Mouse (Mus musculus) E14TG2a.4 (cell line): ENCODE results near the gene Zfp526.

Experiments
- CTCF ChIP-seq: conservative IDR thresholded peaks from 2 replicates; pipeline ENCODE4 v1.5.1; 2014; ENCODE audit warnings: low read length
- NANOG ChIP-seq: IDR thresholded peaks from 2 replicates; pipeline ENCODE4 v1.6.1; 2014; ENCODE audit warnings: borderline replicate concordance, low read length, mixed read lengths
- POU5F1 ChIP-seq: IDR thresholded peaks from 2 replicates; pipeline ENCODE4 v1.6.1; 2014; ENCODE audit warnings: low read length, borderline replicate concordance

DNA sequence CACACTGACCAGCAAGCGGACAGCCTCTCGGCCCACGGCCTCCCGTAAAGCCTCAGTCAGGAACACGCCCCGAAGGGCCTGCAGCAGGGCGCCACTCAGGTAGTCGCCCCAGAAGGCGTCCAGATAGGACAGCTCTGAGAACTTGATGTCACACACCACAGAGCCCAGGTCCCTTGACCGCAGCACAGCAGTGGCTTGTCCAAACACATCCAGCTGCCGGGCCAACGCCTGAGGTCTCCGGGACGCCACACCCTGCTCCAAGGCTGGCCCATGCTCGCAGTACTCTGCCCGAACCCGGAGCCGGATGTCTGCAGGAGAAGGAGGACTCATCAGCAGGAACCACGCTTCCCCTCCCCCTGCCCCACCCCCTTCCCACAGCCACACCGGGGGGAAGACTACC, 17.6 kb upstream of the Zfp526 start:
- no peak for TF ChIP-seq NANOG
- TF ChIP-seq CTCF, result no peak
- TF ChIP-seq POU5F1, result no peak
